Mouse (Mus musculus) heart, postnatal 0 days (tissue): ENCODE measurements around the gene Krt80.

Experiments used
- CTCF ChIP-seq: IDR thresholded peaks from 2 replicates; pipeline ENCODE4 v1.5.1; 2016; ENCODE audit warnings: antibody characterized with exemption, control low read depth, low read depth
- EP300 ChIP-seq: IDR thresholded peaks from 2 replicates; pipeline ENCODE4 v1.6.1; 2016; ENCODE audit warnings: antibody characterized with exemption, low read depth

- TF ChIP-seq EP300 = no peak
- no peak for TF ChIP-seq CTCF
Observed at GRCm38 (mm10) chr15:101323511-101323910, 46.5 kb downstream of the Krt80 start.
